Comparison of ENCODE assay signal across 22 mouse cellular contexts in the genomic region with DNA sequence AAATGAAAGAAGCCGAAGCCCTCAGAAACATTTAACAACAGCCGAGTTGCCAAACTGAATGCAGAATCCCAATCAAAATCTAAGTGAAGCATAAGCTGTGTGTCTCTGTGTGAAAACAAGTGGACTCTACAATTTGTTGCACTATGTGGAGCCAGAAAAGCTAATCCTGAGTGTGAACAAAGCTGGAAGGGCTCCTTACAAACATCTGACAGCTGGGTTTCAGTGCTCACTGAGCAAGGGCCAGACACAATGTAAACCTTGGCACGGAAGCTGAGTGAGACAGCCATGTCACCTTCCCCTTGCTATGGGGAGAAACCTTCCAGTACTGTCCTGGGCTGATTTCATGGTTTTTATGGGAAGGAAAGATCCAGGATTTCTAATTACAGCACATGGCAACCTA. TPM values are rescaled to one million over a fixed set of nuclear protein-coding genes. Genes with fewer than 3 reads are reported as not detected.
DNase-seq lines count a peak whose midpoint lies in the region; ATAC-seq and TF ChIP-seq lines count a peak whose summit lies in the region.
"Had no signal": no experiment of that assay in that cellular context is flagged by ENCODE, and none has a peak within 500 bp of the region (broad histone marks: within the 10 kb centered on the region; RNA-seq: fewer than 3 reads in every experiment).

No protein-coding gene starts in this region.

- no peak overlapping the region for H3K4me3 ChIP-seq in hindbrain, embryonic 13.5 days
- H3K4me3 ChIP-seq in hindbrain, embryonic 10.5 days: no peak overlapping the region
- H3K4me3 ChIP-seq in lung, embryonic 16.5 days (ENCODE audit: low read length): no peak overlapping the region
- no peak overlapping the region for H3K4me3 ChIP-seq in hindbrain, postnatal 0 days (ENCODE audit: low read length)
- H3K4me3 ChIP-seq: heart, embryonic 12.5 days; hindbrain, embryonic 15.5 days had no signal

- WGBS in hindbrain, embryonic 13.5 days: 80% methylated on average over 3 of the region's 3 CpGs
- 94% methylated on average over 3 of the region's 3 CpGs for WGBS in hindbrain, embryonic 10.5 days
- 78% methylated on average over 3 of the region's 3 CpGs for WGBS in lung, embryonic 16.5 days
- WGBS in hindbrain, postnatal 0 days: 47% methylated on average over 3 of the region's 3 CpGs

- 0 out of 2 replicates have a peak, but pooled peaks cover 6% of the 10 kb centered on the region for H3K4me1 ChIP-seq in hindbrain, embryonic 13.5 days (replicated peaks)
- H3K4me1 ChIP-seq in hindbrain, embryonic 10.5 days (replicated peaks): peaks cover 17% of the 10 kb centered on the region
- H3K4me1 ChIP-seq in lung, embryonic 16.5 days (replicated peaks; ENCODE audit: control insufficient read depth, insufficient read depth, low read length): no peaks in the 10 kb centered on the region
- no peaks in the 10 kb centered on the region for H3K4me1 ChIP-seq in hindbrain, postnatal 0 days (ENCODE audit: insufficient read depth, low read length)
- H3K4me1 ChIP-seq: heart, embryonic 12.5 days had no signal

- H3K27me3 ChIP-seq in hindbrain, embryonic 13.5 days: no peaks in the 10 kb centered on the region
- H3K27me3 ChIP-seq in hindbrain, embryonic 10.5 days (ENCODE audit: insufficient read depth, poor library complexity, severe bottlenecking): no peaks in the 10 kb centered on the region
- H3K27me3 ChIP-seq in lung, embryonic 16.5 days (ENCODE audit: control insufficient read depth, insufficient read depth, low read depth, low read length): no peaks in the 10 kb centered on the region
- H3K27me3 ChIP-seq in hindbrain, postnatal 0 days (ENCODE audit: insufficient read depth, low read length): no peaks in the 10 kb centered on the region
- H3K27me3 ChIP-seq: CH12.LX; heart, embryonic 12.5 days; hindbrain, embryonic 15.5 days; Patski had no signal

- no peak for ATAC-seq in hindbrain, embryonic 13.5 days (ENCODE audit: low FRiP score)
- peak; percentile 68 for ATAC-seq in lung, embryonic 16.5 days (ENCODE audit: low read depth)
- ATAC-seq in hindbrain, postnatal 0 days: no peak
- ATAC-seq: intestine, embryonic 16.5 days; Patski had no signal

- peaks cover 18% of the 10 kb centered on the region for H3K36me3 ChIP-seq in hindbrain, embryonic 13.5 days
- H3K36me3 ChIP-seq in hindbrain, embryonic 10.5 days: peaks cover 36% of the 10 kb centered on the region
- H3K36me3 ChIP-seq in lung, embryonic 16.5 days (ENCODE audit: control insufficient read depth, insufficient read depth, low read length): no peaks in the 10 kb centered on the region; the same call in 1 of the 2 replicates
- peaks cover 4% of the 10 kb centered on the region; the same call in 1 of the 2 replicates for H3K36me3 ChIP-seq in hindbrain, postnatal 0 days (ENCODE audit: insufficient read depth, low read length)

- no peak for TF ChIP-seq POLR2A in brain, embryonic 14.5 days (IDR thresholded peaks at IDR 0.05; ENCODE audit: borderline replicate concordance, extremely low read depth, insufficient read depth, insufficient read length, poor library complexity, severe bottlenecking)

- DNase-seq in hindbrain, embryonic 10.5 days (ENCODE audit: low spot score): no peak
- no peak for DNase-seq in lung, adult 18-20 months
- peak; percentile 90 for DNase-seq in brain, embryonic 14.5 days (ENCODE audit: low read depth)
- peak; percentile 40 for DNase-seq in hindbrain, postnatal 0 days (ENCODE audit: low spot score)
- no peak for DNase-seq in c-Kit-positive CD71-positive TER-119-positive erythroid progenitor cells, embryonic 14.5 days (ENCODE audit: low spot score)
- DNase-seq: adrenal gland, postnatal 36 days; B cell, adult 2 months; cerebellum, adult 18-20 months; cerebellum, postnatal 14 days; heart, postnatal 10 days; kidney, adult 9 months; kidney, postnatal 14 days; layer of hippocampus, postnatal 36 days; lung, postnatal 4 days had no signal

- 0 out of 2 replicates have a peak overlapping the region, but pooled peaks have one; percentile 8 for H3K27ac ChIP-seq in hindbrain, embryonic 13.5 days
- no peak overlapping the region for H3K27ac ChIP-seq in hindbrain, embryonic 10.5 days
- no peak overlapping the region for H3K27ac ChIP-seq in lung, embryonic 16.5 days (ENCODE audit: low read length)
- 0 out of 2 replicates have a peak overlapping the region, but pooled peaks have one; percentile 11 for H3K27ac ChIP-seq in hindbrain, postnatal 0 days
- H3K27ac ChIP-seq: hindbrain, embryonic 15.5 days had no signal

- no peak overlapping the region for H3K4me2 ChIP-seq in hindbrain, embryonic 13.5 days
- H3K4me2 ChIP-seq in lung, embryonic 16.5 days (ENCODE audit: low read depth, low read length): no peak overlapping the region
- H3K4me2 ChIP-seq in hindbrain, postnatal 0 days (ENCODE audit: low read depth, low read length): no peak overlapping the region
- H3K4me2 ChIP-seq: heart, embryonic 12.5 days; hindbrain, embryonic 15.5 days had no signal

- TF ChIP-seq CTCF in brain, embryonic 14.5 days (IDR thresholded peaks at IDR 0.05; ENCODE audit: borderline replicate concordance, extremely low read depth, insufficient read depth, insufficient read length): no peak
- no peak for TF ChIP-seq CTCF in hindbrain, postnatal 0 days (IDR thresholded peaks at IDR 0.05; ENCODE audit: low read depth)

- no peak overlapping the region for H3K9ac ChIP-seq in hindbrain, embryonic 13.5 days
- no peak overlapping the region for H3K9ac ChIP-seq in lung, embryonic 16.5 days (ENCODE audit: low read length)
- no peak overlapping the region for H3K9ac ChIP-seq in hindbrain, postnatal 0 days (replicated peaks; ENCODE audit: low read length)
- H3K9ac ChIP-seq: heart, embryonic 12.5 days; hindbrain, embryonic 15.5 days had no signal

- no peaks in the 10 kb centered on the region for H3K9me3 ChIP-seq in hindbrain, embryonic 13.5 days
- no peaks in the 10 kb centered on the region for H3K9me3 ChIP-seq in hindbrain, embryonic 10.5 days
- H3K9me3 ChIP-seq in lung, embryonic 16.5 days (ENCODE audit: control insufficient read depth, low read length): no peaks in the 10 kb centered on the region
- no peaks in the 10 kb centered on the region for H3K9me3 ChIP-seq in hindbrain, postnatal 0 days (ENCODE audit: low read length)
- H3K9me3 ChIP-seq: G1E; heart, embryonic 12.5 days; hindbrain, embryonic 15.5 days had no signal

RNA-seq across cellular contexts. Expression of gene Pdhx, which starts 50.6 kb away (rescaled TPM):
- polyA plus RNA-seq in hindbrain, embryonic 13.5 days (2015; fragmentation: Nextera tagmentation; extraction: Ambion mirVana): 61.3 and 62.5 TPM in 2 replicates
- polyA plus RNA-seq in hindbrain, embryonic 10.5 days (2016; fragmentation: Nextera tagmentation; extraction: Ambion mirVana): 40.3 and 45.2 TPM in 2 replicates
- polyA plus RNA-seq in lung, embryonic 16.5 days (2015; fragmentation: Nextera tagmentation; extraction: Ambion mirVana): 40.1 and 42.4 TPM in 2 replicates
- 46.9 and 47.6 TPM in 2 replicates for polyA plus RNA-seq in brain, embryonic 14.5 days (2012; rRNA removed)
- 47.2 and 59.6 TPM in 2 replicates for total RNA-seq in hindbrain, postnatal 0 days (2014; rRNA removed)
- 66.5 and 67.0 TPM in 2 replicates for polyA plus RNA-seq in hindbrain, postnatal 0 days (2015; fragmentation: Nextera tagmentation; extraction: Ambion mirVana)

RNA-seq across cellular contexts. Expression of gene Apip, which starts 50.7 kb away (rescaled TPM):
- 54.6 and 57.2 TPM in 2 replicates for polyA plus RNA-seq in hindbrain, embryonic 13.5 days (2015; fragmentation: Nextera tagmentation; extraction: Ambion mirVana)
- 60.7 and 63.9 TPM in 2 replicates for polyA plus RNA-seq in hindbrain, embryonic 10.5 days (2016; fragmentation: Nextera tagmentation; extraction: Ambion mirVana)
- 74.4 and 81.8 TPM in 2 replicates for polyA plus RNA-seq in lung, embryonic 16.5 days (2015; fragmentation: Nextera tagmentation; extraction: Ambion mirVana)
- polyA plus RNA-seq in brain, embryonic 14.5 days (2012; rRNA removed): 29.2 and 34.1 TPM in 2 replicates
- 11.9 and 19.8 TPM in 2 replicates for total RNA-seq in hindbrain, postnatal 0 days (2014; rRNA removed)
- 40.6 and 42.1 TPM in 2 replicates for polyA plus RNA-seq in hindbrain, postnatal 0 days (2015; fragmentation: Nextera tagmentation; extraction: Ambion mirVana)

Comparison
In these comparisons a context has a peak if more than half of its experiments do, and no peak if none do; other contexts are left out.
1. H3K27ac ChIP-seq: peak in hindbrain, embryonic 13.5 days (single experiment) and hindbrain, postnatal 0 days (single experiment); none in hindbrain, embryonic 10.5 days (single experiment) and lung, embryonic 16.5 days (single experiment).
2. DNase-seq: peak in brain, embryonic 14.5 days (single experiment) and hindbrain, postnatal 0 days (single experiment); none in hindbrain, embryonic 10.5 days (single experiment), lung, adult 18-20 months (0 of 2) and c-Kit-positive CD71-positive TER-119-positive erythroid progenitor cells, embryonic 14.5 days (single experiment).